Mouse (Mus musculus): ENCODE measurements around the gene Miip.

The Miip gene

DNA sequence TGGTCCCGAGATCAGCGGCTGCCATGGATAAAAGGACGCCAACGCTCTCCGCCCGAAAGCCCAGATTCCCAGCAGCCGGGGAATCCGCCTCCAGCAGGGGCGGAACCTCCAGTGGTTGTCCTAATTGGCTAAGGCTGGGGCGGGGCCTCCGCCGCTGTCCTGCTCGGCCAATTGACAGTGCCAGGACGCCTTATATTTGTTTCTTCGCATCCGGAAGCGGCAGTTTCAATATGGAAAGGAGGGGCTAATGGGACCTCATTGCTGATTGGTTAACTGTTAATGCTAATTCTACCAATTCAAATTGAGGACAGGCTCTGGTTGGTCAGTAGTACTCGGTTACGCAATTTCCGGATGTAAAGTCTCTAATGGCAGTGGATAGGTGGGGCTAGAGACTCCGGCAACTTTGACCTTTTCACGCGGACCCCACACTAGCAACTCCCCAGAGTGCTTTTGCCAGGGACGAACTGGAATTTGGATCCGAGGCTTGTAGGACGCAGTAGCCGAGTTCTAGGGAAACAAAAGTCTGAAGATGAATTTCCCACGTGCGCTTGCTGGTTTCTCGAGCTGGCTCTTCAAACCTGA lies at the start of gene Miip, which contains the start of gene Fv1:
Miip (minus strand) TSS at position 367 of the 582 bp plus-strand sequence.
Fv1 (plus strand) TSS at position 530 of the 582 bp plus-strand sequence.
- CTCF ChIA-PET: no interaction called here

DNA sequence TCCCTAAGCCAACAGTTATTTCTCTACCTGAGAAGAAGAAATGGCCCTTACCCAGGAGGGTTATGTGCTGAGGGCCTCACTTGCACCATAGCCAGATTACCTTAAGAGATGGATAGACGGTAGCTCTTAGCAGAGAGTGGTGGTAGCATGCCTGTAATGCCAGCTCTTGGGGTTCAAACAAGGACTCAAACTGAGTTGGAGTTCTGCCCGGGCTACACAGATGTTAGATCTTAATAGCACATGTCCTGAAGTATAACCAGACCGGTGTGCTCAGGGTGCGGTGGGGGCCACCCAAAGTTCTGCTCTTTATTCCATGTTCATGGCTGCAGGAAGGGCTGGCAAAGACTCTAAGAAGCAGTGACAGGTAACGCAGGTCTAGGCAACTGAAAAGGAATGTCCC lies 40.9 kb upstream of the Miip start:
- CTCF ChIA-PET: no interaction called here

DNA sequence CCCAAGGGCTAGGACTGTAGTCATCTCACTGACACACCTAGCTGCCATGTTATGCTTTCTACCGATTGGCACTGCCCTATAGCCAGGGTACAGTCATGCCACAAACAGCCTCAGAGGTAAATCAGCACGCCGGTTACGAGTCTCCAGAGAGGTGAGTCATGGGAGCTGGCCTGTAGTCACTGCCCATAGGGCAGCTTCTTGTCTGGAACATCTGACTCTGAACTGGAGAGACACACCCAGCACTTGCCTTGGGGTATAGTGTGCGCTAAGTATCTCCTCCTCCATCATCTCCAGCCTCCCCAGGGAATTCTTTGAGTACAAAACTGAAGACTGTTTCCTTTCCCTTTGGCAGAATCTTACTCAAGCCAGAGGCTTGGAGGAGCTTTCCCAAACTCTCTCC lies 37.6 kb upstream of the Miip start:
- CTCF ChIA-PET: no interaction called here

DNA sequence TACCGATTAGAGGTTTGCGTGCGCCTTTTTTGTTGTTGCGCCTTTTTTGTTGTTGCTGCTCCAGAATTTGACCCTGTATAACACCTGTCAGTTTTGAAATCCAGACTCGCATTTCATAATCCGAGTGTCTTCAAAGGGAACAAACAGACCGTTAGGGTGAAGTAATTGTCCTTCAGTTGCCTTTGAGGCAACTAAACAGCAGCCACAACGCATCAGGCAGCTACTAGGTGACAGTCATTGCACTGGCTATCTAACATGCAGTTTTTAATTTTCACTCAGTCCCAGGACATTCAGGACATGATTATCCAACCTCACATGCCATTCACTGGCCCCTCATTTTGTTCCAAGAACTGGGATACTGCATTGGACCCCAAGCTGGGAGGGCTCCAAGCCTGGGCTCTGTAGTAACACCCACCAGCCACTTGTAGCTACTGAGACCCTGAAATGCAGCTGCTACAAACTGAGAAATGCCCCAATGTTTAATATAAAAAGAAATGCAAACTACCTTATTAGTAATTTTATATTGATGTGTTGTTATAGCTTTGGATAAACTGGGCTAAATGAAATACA lies 36.6 kb upstream of the Miip start:
- CTCF ChIA-PET: interaction anchor here (0.7 kb wide), 1 partner anchor 26 kb away, joined by 3 read pairs; no protein-coding TSS in a partner anchor

DNA sequence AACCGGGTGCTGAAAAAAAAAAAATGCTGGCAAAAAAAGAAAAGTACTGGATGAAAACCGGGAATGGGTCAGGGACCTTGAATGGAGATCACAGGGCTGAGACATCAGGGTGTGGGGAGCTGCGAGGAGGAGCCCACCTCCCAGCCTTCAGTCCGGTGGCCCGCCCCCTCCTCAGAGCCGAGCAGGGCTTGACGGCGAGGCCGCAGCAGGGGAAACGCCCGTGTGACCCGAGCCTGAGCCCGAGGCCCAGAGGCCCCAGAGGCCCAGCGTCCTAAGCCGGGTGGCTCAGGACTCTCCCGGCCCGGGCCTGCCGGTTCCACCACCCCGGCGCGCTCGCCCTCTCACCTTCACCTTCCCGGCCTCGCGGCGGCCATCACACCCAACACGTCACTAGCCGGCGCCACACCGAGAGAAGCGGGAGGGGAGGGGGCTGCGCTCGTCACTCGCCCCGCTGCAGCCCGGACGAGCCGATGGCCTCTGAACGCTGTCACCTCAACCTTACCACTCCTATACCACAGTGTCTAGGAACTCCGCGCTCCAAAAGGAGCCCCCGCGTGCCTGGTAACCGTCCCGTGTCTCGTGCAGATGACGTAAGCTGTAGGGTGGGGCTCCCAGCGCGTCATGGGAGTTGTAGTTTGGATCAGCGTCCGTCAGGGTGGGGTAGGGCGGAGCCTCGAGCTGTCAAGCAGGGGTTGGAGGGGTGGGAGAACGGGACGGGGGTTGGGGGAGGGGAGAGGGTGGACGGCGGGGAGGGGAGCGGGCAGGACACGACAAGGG lies 35.9 kb upstream of the Miip start, which contains the start of gene Mfn2:
Mfn2 (minus strand) TSS at position 392 of the 777 bp plus-strand sequence.
- CTCF ChIA-PET: interaction anchor here (1.4 kb wide), 1 partner anchor 247 kb away, joined by 6 read pairs; the partner anchor contains the start of gene Fbxo6

DNA sequence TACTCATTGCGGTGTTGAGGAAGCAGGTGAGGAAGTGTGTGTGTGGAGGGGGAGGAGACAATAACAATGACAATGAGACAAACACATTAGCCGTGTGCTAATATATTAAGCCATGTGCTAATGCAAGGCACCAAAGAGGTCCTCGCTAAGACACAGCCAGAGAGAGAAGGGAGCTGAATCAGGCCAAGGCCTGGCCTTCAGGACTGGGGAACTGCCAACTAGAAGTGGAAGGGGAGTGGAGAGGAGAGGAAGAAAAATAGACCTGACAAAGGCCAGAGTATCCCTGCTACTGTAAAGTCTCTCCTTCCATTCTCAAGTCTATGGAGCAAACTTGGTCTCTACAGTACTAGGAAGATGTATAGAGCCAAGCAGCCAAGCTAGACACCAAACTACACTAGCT lies 35.0 kb upstream of the Miip start:
- CTCF ChIA-PET: interaction anchor here (1.4 kb wide), 1 partner anchor 248 kb away, joined by 6 read pairs; the partner anchor contains the start of gene Fbxo6

DNA sequence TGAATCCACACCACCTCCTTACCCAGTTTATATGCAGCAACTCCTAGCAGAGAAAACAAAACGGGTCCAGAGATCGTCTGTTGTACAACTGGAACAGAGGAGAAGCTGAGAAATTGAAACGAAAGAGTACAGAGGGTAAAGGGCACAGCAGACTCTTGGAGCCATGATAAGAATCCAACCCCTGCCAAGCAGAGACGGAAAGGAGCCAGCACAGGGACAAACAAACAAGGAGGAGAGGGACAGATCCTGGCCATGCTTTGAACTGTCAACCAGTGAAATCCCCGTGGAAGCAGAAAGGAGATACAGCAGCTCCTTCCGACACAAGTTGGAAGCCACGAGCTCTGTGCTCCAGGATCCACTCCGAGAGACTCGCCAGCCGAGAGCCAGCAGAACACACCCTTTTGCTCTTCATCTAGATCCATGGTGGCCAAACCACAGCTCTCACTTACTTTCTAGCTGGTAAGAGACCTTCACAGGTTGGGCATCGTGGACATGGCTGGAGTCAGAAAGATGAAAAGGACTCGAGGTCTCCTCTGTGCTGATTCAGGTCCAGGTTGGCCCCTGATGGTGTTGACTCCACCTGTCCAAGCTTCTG lies 34.4 kb upstream of the Miip start:
- CTCF ChIA-PET: no interaction called here

DNA sequence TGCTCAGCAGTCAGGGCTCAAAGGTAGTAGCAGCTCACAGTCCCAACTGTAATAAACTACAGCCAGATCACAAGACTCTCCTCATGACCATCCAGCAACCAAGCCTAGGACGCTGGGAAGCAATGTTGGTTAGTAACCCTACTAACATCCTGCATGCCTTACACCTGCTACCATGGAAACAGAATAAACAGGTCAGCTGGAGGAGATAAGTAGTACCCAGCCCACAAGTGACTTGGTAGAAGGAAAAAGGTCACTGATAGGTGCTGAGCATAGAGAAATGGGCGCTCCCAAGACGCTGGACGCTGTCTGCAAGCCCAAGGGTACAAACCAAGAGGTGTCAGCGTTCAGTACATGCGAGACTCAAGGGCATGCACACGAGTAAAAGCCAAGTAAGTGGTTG lies 31.8 kb upstream of the Miip start:
- CTCF ChIA-PET: no interaction called here

DNA sequence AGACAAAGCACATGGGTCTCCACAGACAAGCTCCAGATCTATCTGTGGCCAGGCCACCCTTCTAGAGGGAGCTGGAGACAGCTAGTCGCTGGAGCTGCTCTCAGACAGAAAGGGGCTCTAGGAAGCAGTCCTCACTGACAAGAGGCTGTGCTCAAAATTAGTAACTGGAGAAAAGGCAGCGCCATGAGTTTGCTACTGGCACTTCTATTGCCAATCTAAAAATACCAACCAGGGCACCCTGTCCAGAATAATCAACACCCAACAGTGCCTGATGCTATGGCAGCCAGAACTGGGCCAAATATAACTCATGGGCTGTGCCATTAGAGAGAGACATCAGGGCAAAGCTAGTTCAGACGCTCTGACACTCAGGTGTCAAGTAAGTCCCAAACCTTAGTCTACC lies 28.7 kb upstream of the Miip start:
- CTCF ChIA-PET: no interaction called here

DNA sequence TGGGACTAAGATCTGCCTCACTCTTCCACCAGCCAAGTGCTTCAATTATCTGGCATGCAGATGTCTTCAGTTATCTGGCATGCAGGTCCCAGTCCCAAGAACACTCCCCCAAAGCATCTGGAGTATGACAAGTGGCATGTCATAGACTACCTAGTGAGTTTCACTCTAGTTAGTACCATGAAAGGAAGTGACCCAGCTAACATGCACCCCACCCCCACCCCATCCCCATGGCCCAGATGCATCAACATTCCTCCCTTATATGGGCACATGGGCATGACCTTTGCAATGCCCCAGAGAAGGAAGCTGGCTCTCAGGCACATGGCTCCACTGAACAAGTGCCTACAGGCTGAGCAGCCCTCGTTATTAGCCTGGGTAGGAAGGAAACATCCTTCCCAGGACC lies 27.8 kb upstream of the Miip start:
- CTCF ChIA-PET: no interaction called here

DNA sequence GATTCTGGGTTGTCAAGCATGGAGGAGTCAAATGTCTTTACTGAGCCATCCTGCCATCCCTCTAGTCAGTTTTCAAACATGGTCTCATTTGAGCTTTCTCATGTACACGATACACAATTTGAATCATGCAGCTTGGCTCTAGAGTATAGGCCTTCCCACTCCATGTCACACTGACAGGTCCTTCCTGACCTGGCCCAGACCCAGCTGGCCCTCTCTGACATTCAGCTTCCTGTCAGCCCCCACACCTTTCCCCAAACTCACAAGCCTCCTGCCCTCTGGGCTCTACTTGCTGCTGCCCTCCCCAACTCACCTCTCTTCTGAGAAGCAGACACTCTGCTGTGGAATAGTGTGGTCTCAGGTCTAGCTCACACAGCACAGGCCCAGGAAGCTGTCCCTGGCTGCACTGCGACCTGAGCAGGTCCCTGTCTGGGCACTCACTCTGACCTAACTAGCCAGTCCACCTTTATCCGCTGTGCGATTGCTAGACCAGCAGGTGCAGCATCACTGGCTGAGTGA lies 27.3 kb upstream of the Miip start:
- CTCF ChIA-PET: no interaction called here

DNA sequence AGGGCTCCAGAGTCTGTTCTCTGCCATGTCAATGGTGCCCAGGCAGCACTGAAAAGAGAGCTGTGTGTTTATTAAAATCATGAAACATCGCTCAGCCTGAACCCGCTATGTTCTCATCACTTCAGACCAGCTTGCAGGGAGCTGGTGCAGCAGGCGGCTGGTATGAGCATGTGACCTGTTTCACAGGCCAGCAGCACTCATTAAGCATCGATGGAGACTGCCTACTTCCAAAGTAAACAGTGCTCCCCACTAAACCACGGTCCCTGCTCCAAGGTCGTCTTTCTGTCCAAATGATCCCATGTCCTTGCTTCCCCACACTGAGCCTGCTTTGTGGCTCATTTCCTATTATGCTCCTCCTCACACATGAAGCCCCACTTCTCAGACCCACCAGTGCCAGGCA lies 21.7 kb upstream of the Miip start:
- CTCF ChIA-PET: no interaction called here

DNA sequence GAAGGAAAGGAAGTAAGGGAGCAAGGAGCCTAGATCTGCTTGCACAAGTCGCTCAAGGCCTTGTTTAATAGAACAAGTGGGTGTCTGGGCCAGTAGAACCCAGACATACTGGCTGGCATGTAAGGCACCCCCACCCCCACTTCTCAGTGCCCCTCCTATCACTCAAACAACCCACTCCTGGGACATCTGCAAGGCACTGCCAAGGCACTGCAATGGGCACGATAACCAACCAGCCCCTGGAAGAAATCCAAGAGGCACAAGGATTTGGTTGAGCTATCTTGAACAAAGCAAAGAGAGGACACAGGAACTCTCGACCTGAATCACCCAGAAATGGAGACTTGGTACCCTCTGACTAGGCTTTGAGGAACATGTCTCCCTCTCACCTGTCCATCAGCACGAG lies 19.6 kb upstream of the Miip start:
- CTCF ChIA-PET: no interaction called here

DNA sequence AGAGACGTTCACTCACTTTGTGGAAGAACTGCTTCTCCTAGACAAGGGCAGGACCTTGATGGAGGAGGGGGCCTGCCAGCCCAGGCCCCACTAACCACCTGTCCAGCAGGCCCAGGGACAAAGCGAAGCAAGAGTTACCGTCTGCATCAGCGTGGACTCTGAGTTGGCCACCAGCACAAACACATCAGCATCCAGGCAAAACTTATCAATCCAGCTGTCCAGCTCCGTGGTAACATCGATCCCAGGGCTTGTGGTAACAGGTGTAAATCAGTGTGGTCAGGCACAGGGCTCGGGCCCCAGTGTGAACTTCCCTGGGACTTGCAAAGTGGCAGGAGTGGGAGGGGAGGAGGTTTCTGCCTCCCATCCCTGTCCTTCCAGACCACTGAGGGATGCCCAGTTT lies 18.7 kb upstream of the Miip start:
- CTCF ChIA-PET: no interaction called here

DNA sequence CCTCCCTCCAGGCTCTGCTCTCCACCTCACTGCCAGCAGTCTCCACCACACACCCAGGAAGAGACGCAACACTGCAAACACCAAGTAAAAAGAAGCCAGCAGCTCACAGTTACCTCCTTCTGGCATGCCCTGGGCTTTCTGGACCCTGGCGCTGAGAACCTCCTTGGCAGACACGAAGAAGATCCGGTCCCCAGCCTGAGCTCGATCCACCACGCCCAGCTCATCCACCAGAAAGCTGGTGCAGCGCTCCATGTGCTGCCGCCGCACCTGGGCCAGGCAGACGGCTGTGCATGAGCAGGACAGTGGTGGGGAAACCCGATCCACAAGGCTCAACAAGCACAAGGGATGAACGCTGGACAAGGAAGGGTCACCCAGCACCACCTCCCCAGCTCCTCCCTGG lies 17.5 kb upstream of the Miip start:
- CTCF ChIA-PET: interaction anchor here (0.7 kb wide), 1 partner anchor 15 kb away, joined by 3 read pairs; no protein-coding TSS in a partner anchor

DNA sequence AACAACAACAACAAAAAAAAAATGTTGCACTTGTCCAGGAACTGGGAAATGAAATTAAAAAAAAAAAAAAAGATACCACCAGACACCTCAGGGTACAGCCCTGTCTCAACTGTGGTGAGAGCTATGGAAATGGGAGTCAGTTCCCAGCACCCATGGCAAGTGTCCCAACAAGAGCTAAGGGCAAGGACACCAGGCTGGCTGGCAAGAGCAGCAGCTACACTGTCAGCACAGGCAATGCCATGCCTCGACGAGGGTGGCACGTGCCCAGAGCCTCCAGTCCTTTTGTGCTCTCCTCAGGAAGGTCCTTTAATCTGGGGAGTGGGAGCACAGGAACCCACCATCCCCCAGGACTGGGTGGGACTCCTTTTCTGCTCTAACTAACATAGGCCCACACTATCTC lies 15.5 kb upstream of the Miip start:
- CTCF ChIA-PET: interaction anchor here (0.7 kb wide), 1 partner anchor 285 kb away, joined by 4 read pairs; no protein-coding TSS in a partner anchor

DNA sequence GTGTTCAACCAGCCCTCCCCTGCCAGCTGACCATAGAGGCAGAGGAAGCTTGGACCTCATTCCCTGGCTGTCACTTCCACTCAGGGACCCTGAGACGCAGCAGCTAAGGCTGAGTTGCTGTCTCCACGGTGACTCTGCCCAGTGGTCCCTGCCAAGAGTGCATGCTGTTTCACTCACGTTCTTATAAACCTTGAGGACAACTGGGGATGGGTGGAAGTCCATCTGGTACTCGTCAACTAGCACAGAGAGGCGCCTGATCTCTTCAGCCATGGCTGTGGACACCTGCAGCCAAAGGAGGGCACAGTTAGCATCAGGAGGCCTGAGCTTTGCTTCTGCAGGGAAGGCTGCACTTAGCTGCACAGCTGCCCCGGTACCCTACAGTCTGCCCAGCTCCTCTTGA lies 14.4 kb upstream of the Miip start:
- CTCF ChIA-PET: no interaction called here

DNA sequence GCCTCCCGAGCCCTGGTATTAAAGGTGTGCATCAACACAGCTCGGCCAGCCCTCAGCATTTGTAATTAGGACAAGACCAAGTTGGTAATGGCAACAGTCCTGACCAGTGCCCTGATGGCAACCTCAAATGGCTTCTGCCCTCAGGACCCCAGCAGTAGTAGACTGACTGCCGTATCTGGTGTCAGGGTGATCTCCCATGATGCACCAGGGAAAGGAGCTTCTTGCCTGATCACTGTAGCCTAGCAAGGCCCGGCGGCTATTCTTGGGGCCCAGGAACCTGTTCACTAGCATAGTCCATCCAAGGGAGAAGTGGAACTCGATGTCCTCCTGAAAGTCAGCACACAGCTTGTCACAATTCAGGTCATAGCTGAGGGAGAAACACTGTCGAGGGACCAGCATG lies 13.2 kb upstream of the Miip start:
- CTCF ChIA-PET: no interaction called here

DNA sequence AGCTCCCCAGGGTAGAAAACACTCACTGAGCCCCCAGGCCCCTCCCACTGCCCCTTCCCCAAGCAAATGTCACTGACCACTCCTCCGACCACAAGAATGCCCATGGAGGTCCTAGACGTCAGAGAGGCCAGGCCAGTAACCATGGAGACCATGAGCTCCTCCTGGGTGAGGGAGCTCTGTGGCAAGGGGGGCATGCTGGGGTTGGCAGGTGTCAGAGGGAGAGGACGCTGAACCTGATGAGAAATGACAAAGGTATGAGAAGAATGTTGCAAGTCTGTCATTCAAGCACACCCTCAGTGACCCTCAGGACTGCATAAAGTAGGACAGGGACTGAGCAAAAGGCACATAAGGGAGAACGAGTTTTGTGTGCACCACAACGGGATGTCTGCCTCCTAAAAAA lies 11.2 kb upstream of the Miip start:
- CTCF ChIA-PET: no interaction called here

DNA sequence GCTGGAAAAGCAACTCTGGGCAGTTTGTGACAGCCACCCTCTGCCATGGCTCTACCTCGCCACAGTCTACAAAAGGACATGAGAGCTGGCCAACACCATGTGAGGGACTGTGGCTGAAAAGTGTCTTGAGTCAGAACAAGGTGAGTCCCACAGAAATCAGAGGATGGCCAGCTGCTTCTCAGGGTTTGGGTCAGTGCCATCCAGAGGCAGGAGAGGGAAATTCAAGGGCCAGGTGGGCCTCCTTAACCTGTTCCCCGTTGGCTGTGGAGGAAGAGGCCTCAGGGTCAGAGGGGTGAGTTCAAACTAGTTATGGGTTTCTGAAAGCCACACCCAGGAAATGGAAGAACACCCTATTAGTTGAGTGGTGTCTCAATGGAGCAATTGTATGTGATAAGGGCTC lies 10.8 kb upstream of the Miip start:
- CTCF ChIA-PET: no interaction called here

DNA sequence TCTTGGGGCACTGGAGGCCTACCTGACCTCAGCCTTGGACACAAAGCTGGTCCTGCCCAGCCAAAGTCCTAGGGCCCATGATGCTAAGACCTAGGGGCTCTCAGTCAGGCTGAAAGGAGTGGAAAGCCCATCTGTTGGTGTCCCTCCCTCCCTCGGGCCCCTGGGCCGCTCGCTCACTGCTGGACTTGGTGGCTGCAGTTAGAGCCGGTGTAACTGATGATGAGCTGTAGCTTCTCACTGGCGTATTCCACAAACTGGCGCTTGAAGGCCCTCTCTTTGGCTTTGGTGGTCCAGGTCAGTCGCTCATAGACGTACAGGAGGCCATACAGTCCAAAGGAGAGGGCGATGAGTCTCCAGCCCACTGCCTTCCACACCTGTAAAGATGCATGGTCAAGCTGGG lies 9.9 kb upstream of the Miip start:
- CTCF ChIA-PET: interaction anchor here (0.6 kb wide), 1 partner anchor 27 kb away, joined by 3 read pairs; no protein-coding TSS in a partner anchor

DNA sequence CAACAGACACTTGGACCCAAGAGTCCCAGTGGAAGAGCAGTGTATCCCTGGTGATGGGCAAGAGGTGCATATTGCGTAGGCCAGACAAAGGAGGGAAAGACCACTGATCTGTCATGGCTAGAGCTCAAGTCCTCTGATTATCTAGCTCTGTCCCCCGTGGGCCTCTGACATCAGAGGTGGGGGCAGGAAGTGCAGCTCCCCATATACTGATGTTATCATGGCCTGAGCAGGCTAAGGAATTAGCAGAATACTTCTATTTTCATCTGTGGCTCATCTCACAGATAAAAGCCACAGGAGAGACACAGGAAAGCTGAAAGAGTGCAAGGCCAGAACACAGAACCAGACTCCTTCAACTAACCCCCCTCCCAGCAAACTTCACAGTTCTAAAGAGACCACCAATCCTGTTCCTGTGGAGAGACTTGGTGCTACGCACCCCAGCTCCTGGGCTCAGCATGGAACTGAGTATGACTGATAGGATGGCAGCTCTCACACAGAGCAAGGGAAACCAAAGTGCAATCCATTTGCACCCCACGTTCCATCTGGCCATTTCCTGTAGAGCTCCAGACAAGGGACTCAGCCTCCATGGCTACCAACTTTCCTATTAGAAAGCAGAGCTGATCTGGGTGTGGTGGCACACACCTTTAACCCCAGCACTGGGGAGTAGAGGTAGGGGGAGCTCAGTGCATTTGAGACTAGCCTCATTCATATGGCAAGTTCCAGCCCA lies 7.4 kb upstream of the Miip start:
- CTCF ChIA-PET: no interaction called here
